Mouse (Mus musculus) stomach, postnatal 0 days (tissue): ENCODE measurements around the gene Dlg5.

Experiments used
- CTCF ChIP-seq: IDR thresholded peaks from 2 replicates; pipeline ENCODE4 v1.5.1; 2016; ENCODE audit warnings: antibody characterized with exemption, low read depth, mild to moderate bottlenecking, moderate library complexity
- EP300 ChIP-seq: optimal IDR thresholded peaks from 2 replicates; pipeline ENCODE3; 2016; ENCODE audit warnings: antibody characterized with exemption

- TF ChIP-seq CTCF (no peak), EP300 (no peak)
These were observed 82.9 kb downstream of the Dlg5 start for GRCm38 (mm10) chr14:24162856-24163255.
